Mouse (Mus musculus): ENCODE results near the gene Cyp4f39.
"Not testable (repeated sequence)": the region's sequence is repeated elsewhere in the genome, so short reads cannot be mapped to it uniquely, and the experiment has no call there.

Cyp4f39 gene

DNA sequence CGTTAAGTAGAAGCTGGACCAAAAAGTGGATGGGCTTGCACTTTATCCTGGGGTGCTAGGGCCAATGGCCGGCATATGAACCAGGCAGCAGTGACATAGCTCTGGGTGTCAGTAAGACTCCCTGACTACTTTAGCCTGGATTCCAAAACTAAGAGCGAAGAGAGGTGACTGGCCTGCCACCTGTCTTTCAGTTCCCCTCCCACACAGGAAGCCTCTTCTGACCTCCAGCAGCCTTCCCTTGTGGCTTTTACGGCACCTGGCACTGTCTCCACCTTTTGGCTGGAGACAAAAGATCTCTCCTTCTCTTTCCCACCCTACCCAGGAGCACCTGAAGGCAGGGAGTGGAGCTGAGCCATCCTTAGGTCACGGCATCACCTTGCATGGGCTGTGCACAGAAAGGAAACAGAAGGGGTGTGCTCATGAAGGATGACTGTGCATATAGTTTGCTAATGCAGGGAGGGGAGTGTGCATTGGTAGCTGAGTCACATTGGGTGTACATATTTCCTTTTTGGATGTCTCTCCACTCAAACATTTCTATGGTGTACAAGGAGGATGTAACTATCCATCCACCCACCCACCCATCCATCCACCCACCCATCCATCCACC lies 22.5 kb downstream of the Cyp4f39 start:
- no peak for DNase-seq (ENCODE audit: low read depth)

DNA sequence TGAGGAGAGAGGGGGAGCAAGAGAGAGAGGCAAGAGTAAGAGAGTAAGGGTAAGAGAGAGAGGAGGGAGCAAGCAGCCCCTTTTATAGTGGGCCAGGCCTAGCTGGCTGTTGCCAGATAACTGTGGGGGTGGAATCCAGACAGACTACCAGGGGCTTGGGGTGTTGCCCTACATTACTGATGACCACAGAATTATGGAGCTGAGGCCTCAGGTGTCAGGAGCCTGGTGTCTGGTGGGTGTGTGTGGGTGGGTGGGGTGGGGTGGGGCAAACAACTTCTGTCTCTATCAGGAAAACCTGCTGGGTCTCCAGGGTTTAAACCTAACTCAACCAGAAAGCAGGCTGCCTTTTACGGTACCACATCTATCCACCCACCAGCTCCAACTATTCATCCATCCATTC lies 24.7 kb downstream of the Cyp4f39 start:
- DNase-seq (ENCODE audit: low read depth): no peak

GRCm38 (mm10) chr17:32478727-32479126 lies 26.2 kb downstream of the Cyp4f39 start:
- DNase-seq (ENCODE audit: low read depth): peak; percentile 60

DNA sequence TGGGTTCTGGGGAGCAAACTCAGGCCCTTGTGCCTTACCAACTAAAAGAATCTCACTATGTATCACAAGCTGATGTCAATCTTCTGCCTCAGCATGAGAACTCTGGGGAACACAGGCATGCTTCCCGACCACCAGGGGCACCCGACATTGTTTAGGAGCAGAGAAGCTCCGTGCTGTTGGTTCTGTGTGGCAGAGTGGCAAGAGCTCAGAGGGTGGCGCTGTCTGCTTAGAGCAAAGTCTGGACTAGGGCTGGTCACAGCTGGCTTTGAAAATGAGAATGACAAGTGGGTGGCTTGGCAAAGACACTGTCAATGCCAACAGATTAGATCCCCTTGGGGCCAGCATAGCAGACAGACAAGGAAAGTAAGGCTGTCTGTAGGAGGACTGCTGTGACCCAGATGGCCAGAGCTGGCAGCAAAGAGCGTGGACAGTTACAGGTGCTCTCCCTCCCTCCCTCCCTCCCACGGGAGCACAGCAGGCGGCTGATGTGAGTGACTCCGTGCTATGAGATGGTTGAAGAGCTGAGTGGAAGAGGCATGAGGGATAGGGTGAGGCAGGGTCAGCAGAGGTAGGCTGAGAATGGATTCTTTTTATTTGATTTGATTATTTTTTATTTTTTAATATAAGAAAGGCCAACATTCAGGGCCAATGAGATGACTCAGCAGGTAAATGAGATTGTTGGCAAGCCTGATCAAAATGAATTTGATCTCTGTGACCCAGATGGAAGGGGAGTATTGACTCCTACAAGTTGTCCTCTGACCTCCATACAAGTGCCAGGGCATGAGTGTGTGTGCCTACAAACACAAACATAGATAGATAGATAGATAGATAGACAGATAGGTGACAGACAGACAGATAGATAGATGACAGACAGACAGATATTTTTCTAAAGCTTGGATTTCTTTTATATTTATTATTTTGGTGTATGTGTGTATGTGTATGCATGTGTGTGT lies 27.3 kb downstream of the Cyp4f39 start:
- peak; percentile 33 for DNase-seq (ENCODE audit: low read depth)

DNA sequence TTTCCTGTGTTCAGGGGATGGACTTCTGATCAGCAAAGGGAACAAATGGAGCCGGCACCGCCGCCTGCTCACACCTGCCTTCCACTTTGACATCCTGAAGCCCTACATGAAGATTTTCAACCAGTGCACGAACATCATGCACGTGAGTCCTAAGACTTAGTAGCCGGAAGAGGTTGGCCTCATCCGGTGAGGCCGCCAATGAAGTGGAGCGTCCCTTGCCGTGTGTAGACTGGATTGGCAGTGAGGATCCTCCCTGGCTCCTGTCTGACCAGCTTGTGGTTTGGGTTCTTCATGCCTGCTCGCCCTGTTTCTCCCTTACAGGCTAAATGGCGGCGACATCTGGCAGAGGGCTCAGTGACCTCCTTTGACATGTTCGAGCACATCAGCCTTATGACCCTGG lies 29.2 kb downstream of the Cyp4f39 start:
- DNase-seq (ENCODE audit: low read depth): no peak

GRCm38 (mm10) chr17:32483200-32483599 lies 30.7 kb downstream of the Cyp4f39 start:
- DNase-seq (ENCODE audit: low read depth): peak; percentile 40

DNA sequence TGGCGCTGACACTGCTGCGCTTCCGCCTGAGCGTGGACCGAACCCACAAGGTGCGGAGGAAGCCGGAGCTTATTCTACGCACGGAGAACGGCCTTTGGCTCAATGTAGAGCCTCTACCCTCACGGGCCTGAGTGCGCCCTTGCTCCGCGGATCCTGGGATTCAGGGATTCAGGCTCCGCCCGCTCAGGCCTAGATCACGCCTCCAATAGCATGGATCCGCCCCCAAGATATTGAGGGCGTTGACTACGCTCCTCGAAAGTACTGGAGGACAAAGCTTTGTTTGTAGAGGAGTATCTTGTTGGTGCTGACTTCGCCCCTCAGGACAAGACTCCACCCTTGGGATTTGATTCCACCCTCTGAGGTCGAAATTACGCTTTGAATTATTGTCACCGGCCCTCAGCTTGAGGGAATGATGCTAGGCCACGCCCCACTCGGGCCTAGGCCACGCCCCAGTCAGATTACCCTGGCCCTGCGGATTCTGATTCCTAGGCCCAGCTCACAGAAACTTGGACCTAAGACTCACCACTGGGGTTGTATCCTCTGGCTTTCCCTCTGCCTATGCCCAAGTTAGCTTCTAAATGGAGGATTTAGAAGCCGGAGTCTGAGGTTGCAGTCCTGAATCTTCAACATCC lies 39.9 kb downstream of the Cyp4f39 start:
- DNase-seq (ENCODE audit: low read depth): no peak

- peak; percentile 81 for DNase-seq (ENCODE audit: low read depth)
Measured at GRCm38 (mm10) chr17:32494601-32495000, 42.1 kb downstream of the Cyp4f39 start.

DNA sequence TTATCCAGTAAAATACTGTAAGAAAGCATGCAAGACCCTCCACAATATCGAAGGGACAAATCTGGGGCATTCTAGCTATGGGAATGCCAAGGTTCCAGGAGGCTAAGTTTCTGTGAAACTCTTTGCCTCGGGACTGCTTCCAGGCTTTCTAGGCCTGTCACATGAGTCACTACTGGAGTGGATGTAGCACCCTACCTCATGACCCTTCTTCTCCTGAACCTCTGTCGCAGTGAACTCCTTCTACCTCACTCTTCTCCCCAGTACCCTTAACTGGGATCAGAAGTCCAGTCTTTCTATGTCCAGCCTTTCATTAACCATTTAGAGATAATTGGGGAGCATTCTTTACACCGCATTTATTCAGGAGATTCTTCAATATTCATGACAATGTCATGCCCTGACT lies 48.0 kb downstream of the Cyp4f39 start:
- DNase-seq (ENCODE audit: low read depth): not testable (repeated sequence)

DNA sequence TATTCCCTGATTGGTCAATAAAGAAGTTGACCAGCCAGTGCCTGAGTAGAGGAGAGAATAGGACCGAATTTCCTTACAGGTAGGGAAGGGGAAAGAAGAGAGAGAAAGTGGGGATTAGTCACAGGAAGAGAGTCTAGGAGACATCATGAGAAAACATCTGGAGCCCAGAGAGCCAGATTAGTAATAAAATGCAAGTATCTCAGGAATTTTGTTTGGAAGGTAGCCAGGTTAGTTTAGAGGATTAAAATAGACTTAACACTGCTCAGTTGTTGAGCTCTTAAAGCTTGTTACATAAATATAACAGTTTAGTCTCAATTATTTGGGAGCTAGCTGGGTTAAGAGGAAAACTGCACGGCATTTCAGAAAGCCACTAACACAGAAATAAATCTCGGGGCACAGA lies 48.5 kb downstream of the Cyp4f39 start:
- no peak for DNase-seq (ENCODE audit: low read depth)

DNA sequence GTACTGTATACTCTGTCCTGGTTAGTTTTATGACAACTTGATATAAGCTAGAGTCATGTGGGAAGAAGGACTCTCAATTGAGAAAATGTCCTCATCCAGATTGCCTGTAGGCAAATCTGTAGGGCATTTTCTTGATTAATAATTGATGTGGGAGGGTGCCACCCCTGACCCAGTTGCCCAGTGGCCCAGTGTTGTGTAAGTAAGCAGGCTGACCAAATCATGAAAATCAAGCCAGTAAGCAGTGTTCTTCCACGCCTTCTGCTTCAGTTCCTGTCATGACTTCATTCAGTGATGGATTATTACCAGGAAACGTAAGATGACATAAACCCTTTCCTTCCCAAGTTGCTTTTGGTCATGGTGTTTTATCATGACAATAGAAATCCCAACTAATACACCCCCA lies 50.6 kb downstream of the Cyp4f39 start:
- DNase-seq (ENCODE audit: low read depth): no peak

DNA sequence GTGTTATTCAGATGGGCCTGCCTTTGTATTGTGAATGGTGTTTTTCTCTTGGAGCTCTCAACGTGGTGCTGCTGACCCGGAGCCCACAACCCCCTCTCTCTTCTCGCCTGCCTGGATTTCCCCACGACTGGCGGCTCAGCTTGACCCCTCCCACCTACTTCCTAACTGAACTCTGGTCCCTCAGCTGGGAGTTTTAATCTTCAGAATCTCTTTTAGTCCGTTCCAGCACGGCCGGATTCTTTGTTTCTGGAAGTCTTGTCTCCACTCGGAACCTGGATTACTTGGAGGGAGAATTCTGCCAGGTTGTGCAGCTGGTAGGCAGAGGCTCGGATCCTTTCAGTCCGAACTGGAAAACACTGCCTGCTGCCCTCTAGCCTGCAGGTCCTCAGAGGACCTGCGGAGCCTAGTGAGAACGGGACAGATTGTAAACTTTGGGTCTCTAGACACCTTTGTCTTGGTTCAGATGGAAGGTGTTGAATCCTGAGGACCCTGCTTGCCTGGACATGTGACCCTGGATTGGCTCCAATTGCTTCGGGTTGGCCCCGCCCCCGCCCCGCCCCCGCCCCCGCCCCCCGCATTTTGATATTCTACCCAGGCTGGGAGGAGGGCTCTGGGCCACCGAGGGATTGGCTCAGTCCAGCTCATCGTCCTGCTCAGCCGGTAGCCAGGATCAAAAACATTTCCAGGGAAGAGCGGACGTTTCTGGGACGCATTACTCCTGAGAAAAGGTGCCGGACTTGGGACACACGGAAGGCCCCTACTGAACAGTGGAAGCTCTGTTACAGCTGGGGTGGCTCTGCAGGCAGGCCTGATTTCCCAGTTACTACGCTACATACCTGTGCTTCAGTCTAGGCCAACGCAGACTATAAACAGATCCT lies 53.6 kb downstream of the Cyp4f39 start, which contains the start of gene Cyp4f17:
Gene Cyp4f17, plus strand, starts transcription at position 200 of the 878 bp plus-strand sequence.
- no peak for DNase-seq (ENCODE audit: low read depth)

DNA sequence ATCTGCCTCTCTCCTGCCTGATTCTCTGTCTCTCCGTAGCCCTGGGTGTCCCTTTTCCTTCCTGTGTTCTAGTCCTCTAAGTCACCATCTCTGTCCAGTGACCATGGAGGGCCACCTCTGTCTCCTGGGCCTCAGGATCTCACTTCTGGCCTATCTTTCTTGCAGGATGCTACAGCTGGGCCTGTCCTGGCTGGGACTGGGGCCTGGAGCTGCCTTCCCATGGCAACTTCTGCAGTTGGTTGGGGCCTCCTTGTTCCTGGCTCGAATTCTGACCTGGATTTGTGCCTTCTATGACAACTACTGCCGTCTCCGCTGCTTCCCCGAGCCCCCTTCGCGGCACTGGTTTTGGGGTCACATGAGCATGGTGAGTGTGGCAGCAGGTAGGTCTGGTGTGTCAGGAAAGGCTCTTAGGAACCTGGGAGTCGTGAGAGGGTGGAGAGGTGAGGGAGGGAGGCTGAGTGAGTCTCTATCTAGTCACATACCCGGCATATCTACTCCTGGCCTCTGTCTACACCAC lies 54.3 kb downstream of the Cyp4f39 start:
- no peak for DNase-seq (ENCODE audit: low read depth)

DNA sequence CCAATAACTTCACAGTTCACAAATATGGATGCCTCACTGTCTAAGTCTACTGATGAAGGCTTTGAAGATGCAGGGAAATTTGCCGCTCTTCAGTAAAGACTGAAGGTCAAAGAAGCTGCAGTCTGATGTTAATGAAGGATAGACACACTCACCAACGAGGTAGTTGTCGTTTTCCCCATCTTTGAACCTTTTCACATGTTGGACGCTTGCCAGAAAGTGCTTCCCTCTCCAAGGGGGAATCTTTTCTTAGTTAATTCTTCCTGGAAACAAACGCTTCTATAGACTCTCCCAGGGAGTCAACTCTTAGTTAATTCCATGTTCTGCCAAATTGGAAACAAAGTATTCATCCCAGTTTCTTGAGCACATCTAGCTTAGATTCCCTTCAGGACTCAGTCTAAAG lies 63.6 kb downstream of the Cyp4f39 start:
- no peak for DNase-seq (ENCODE audit: low read depth)

- peak; percentile 34 for DNase-seq (ENCODE audit: low read depth)
Measured at GRCm38 (mm10) chr17:32521981-32522380, 69.5 kb downstream of the Cyp4f39 start.

DNA sequence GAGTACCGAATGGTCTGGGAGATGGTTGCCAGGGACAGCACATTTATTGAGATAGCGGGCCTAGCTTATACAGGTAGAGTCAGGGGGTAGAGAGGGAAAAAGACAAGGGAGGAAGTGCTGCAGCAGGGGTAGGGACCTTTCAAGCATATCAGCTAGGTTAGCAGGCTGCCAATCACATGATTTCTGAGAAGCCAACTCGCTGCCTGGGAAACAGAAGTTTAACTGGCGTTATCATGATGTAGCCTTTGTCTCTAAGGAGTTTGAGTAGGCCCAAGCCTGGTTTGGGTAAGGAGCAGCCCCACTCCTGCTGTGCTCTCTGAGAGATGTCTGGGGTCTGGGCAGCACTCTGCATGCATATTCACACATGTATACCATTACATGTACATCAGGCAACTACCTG lies 69.9 kb downstream of the Cyp4f39 start:
- no peak for DNase-seq (ENCODE audit: low read depth)

- no peak for DNase-seq (ENCODE audit: low read depth)
Measured at GRCm38 (mm10) chr17:32522816-32523215, 70.3 kb downstream of the Cyp4f39 start.

- DNase-seq (ENCODE audit: low read depth): no peak
Measured at GRCm38 (mm10) chr17:32523895-32524294, 71.4 kb downstream of the Cyp4f39 start.

- not testable (repeated sequence) for DNase-seq (ENCODE audit: low read depth)
Measured at GRCm38 (mm10) chr17:32526341-32526740, 73.8 kb downstream of the Cyp4f39 start.

- no peak for DNase-seq (ENCODE audit: low read depth)
Measured at GRCm38 (mm10) chr17:32527748-32528147, 75.2 kb downstream of the Cyp4f39 start.

All from 416B (cell line).